Mouse (Mus musculus): ENCODE measurements around the gene Zfp646. TPM values are rescaled to one million over a fixed set of nuclear protein-coding genes. Genes with fewer than 3 reads are reported as not detected.

Gene Zfp646
- polyA plus RNA-seq, 1 experiment: 15.2 TPM

DNA sequence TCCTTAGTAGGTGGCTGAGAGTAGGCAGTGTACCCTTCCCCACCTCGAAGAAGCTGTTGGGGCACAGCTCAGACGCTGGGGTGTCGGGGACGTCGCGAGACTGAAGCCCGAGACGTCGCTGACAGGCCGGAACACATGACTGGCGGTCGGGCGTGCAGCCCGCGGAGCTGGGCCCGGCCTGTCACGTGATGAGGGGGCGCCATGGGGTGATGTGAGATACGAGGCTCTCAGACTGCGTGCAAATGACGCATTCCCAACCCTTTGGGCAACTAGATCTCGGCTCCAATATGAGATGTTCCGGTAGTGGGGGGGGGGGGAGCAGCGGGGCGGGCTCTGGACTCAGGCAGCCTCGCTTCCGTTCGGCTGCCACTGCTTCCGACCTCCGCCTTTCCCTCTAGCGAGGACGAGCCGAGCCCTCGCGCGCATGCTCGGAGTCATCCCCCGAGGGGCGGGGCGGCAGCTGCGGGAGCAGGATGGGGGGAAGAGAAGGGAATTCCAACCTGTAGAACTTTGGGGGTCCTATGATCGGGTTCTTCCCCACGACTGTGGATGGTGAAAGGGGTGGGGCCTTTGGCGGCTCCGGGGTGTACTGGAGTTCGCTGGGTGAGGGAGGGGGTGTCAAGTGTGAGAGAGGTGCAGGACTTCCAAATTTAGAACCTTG lies 34.6 kb upstream of the Zfp646 start:
- H3K27me3 ChIP-seq (ENCODE audit: control insufficient read depth, insufficient read depth, insufficient read length): no peaks in the 10 kb centered on the region
- H3K4me3 ChIP-seq (ENCODE audit: insufficient read depth, poor library complexity, severe bottlenecking): peak overlapping the region; percentile 74
- TF ChIP-seq USF1 (IDR thresholded peaks at IDR 0.05; ENCODE audit: low read depth) (peak; percentile 94), MYOG (IDR thresholded peaks at IDR 0.05; ENCODE audit: control insufficient read depth, extremely low read depth, insufficient read length) (no peak), MYOD1 (IDR thresholded peaks at IDR 0.05; ENCODE audit: control insufficient read depth, insufficient read length, low read depth) (no peak), FOSL1 (IDR thresholded peaks at IDR 0.05; ENCODE audit: insufficient read depth, low read length, poor library complexity, severe bottlenecking) (no peak), MAX (IDR thresholded peaks at IDR 0.05) (peak; percentile 96), CEBPB (IDR thresholded peaks at IDR 0.05; ENCODE audit: low read depth) (no peak)
- peaks cover 29% of the 10 kb centered on the region for H3K36me3 ChIP-seq (ENCODE audit: control insufficient read depth, insufficient read depth)
- peaks cover 12% of the 10 kb centered on the region for H3K79me2 ChIP-seq (ENCODE audit: control insufficient read depth, insufficient read depth)
- H3K79me3 ChIP-seq (ENCODE audit: low read depth): peaks cover 2% of the 10 kb centered on the region
- peak overlapping the region; percentile 95 for H3ac ChIP-seq (ENCODE audit: control insufficient read depth, insufficient read length, low read depth)

DNA sequence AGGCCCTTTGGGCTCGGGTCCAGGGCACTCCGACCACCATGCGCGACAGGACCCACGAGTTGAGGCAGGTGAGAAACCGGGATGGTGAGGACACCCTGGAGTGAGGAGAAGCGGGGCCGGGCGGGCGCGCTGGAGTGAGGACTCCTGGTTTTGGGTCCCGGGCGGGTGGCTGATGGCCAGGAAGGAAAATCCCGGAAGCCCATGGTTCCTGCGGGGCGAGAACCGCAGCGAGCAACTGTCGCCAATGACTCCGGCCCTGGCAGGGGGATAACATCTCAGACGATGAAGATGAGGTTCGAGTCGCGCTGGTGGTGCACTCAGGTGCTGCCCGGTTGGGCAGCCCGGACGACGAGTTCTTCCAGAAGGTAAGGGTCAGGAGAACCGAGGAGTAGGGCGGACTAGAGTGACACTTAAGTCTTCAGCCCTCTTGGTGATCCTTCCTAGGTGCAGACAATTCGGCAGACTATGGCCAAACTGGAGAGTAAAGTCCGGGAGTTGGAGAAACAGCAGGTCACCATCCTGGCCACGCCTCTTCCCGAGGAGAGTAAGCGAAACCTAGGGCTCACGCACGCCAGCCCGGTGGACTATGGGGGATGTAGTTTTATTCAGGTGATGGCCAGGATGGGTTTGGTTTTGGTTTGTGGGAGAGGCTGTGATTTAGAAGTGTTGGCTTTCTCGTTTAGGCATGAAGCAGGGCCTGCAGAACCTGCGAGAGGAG lies 33.9 kb upstream of the Zfp646 start:
- no peak for TF ChIP-seq MYOG (IDR thresholded peaks at IDR 0.05; ENCODE audit: control insufficient read depth, extremely low read depth, insufficient read length)
- no peak for TF ChIP-seq FOSL1 (IDR thresholded peaks at IDR 0.05; ENCODE audit: insufficient read depth, low read length, poor library complexity, severe bottlenecking)
- no peak for TF ChIP-seq MYOD1 (IDR thresholded peaks at IDR 0.05; ENCODE audit: control insufficient read depth, insufficient read length, low read depth)
- no peak for TF ChIP-seq CEBPB (IDR thresholded peaks at IDR 0.05; ENCODE audit: low read depth)
- TF ChIP-seq USF1 (IDR thresholded peaks at IDR 0.05; ENCODE audit: low read depth): no peak
- TF ChIP-seq CTCF (IDR thresholded peaks at IDR 0.05; ENCODE audit: control insufficient read depth, insufficient read depth, insufficient read length): no peak
- Histone ChIP-seq H3K36me3 (ENCODE audit: control insufficient read depth, insufficient read depth) (peaks cover 35% of the 10 kb centered on the region), H3K79me3 (ENCODE audit: low read depth) (peaks cover 2% of the 10 kb centered on the region), H3ac (ENCODE audit: control insufficient read depth, insufficient read length, low read depth) (peak overlapping the region; percentile 95), H3K79me2 (ENCODE audit: control insufficient read depth, insufficient read depth) (peaks cover 12% of the 10 kb centered on the region), H3K4me3 (ENCODE audit: insufficient read depth, poor library complexity, severe bottlenecking) (peak overlapping the region; percentile 74), H3K27me3 (ENCODE audit: control insufficient read depth, insufficient read depth, insufficient read length) (no peaks in the 10 kb centered on the region)

DNA sequence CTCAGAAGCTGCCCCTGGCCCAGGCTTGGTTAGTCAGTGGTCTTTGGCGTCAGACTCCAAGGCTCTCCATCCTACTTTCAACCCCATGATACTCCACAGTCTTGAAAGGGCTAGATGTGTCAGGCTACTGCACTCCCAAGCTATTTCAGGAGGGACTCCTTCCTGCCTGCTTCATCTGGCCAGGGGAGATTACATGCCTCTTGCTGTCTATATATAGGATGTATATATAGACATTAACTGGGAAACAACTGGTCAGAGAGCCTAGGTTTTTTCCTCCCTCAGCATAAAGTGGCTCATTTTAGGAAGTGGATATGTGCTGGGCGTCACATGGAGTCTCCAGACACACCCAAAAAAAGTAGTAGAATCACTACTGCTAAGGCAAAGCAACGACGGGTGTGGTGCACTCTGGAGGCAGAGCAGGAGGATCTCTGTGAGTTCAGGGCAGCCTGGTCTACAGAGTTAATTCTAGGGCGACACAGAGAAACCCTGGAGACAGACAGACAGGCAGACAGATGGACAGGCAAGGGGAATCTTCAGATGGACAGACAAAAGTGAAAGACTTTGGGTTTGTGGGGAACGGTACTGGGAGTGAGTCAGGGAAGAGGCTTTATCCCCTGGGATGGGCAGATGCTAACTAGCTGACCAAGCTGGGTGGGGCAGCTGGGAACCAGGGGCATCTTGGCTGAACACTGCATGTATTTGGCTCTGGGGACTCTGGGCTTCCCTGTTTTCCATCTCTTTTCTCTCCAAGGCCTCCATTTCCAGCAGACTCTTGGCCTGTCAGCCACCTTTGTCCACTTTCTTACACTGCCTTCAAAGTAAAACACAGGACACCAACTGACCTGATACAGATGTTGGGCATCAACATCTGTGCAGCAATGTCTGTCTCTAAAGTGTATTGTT lies 25.8 kb upstream of the Zfp646 start:
- peaks cover 19% of the 10 kb centered on the region for H3K36me3 ChIP-seq (ENCODE audit: control insufficient read depth, insufficient read depth)
- H3K79me3 ChIP-seq (ENCODE audit: low read depth): no peaks in the 10 kb centered on the region
- no peak for TF ChIP-seq CEBPB (IDR thresholded peaks at IDR 0.05; ENCODE audit: low read depth)
- no peak for TF ChIP-seq MYOG (IDR thresholded peaks at IDR 0.05; ENCODE audit: control insufficient read depth, extremely low read depth, insufficient read length)
- peak; percentile 32 for TF ChIP-seq MYOD1 (IDR thresholded peaks at IDR 0.05; ENCODE audit: control insufficient read depth, insufficient read length, low read depth)
- TF ChIP-seq USF1 (IDR thresholded peaks at IDR 0.05; ENCODE audit: low read depth): peak; percentile 37
- no peaks in the 10 kb centered on the region for H3K79me2 ChIP-seq (ENCODE audit: control insufficient read depth, insufficient read depth)
- peak overlapping the region; percentile 10 for H3ac ChIP-seq (ENCODE audit: control insufficient read depth, insufficient read length, low read depth)
- H3K27me3 ChIP-seq (ENCODE audit: control insufficient read depth, insufficient read depth, insufficient read length): no peaks in the 10 kb centered on the region
- H3K4me3 ChIP-seq (ENCODE audit: insufficient read depth, poor library complexity, severe bottlenecking): no peak overlapping the region

DNA sequence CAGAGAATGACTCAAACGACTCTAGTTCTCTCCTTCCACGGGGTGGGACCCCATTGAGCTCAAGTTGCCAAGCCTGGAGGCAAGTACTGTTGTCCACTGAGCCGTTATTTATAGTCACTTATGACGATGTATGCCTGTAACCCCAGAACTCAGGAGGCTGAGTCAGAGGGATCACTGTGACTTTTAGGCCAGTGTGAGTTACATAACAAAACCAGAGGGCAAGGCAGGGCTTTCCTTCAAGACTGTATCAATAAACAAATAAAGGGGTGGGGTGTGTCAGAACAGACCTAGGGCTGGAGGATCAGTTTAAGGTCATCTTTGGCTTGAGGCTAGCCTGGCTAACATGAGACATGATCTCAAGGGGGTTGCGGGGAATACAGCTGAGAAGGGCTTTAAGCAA lies 25.1 kb upstream of the Zfp646 start:
- TF ChIP-seq CEBPB (IDR thresholded peaks at IDR 0.05; ENCODE audit: low read depth): peak; percentile 41
- no peak for TF ChIP-seq MYOG (IDR thresholded peaks at IDR 0.05; ENCODE audit: control insufficient read depth, extremely low read depth, insufficient read length)
- H3K4me3 ChIP-seq (ENCODE audit: insufficient read depth, poor library complexity, severe bottlenecking): no peak overlapping the region
- no peaks in the 10 kb centered on the region for H3K79me2 ChIP-seq (ENCODE audit: control insufficient read depth, insufficient read depth)
- no peaks in the 10 kb centered on the region for H3K27me3 ChIP-seq (ENCODE audit: control insufficient read depth, insufficient read depth, insufficient read length)
- peaks cover 13% of the 10 kb centered on the region for H3K36me3 ChIP-seq (ENCODE audit: control insufficient read depth, insufficient read depth)
- no peak overlapping the region for H3ac ChIP-seq (ENCODE audit: control insufficient read depth, insufficient read length, low read depth)
- no peaks in the 10 kb centered on the region for H3K79me3 ChIP-seq (ENCODE audit: low read depth)

DNA sequence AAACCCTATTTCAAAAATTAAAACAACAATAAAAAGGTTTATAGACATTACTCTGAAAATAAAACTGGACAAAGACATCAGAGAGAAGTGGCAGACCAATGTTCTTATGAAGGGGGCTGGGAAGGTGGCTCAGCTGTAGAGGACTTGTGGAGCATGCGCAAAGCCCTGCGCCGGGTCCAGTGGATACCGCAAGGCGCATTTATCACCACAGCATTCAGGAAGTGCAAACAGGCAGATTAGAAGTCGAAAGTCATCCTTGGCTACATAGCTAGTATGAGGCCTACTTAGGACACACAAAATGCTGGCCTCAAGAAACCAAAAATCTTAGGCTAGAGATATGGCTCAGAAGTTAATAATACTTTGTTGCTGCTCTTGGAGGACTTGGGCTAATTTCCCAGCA lies 17.8 kb upstream of the Zfp646 start:
- no peak overlapping the region for H3ac ChIP-seq (ENCODE audit: control insufficient read depth, insufficient read length, low read depth)
- H3K27me3 ChIP-seq (ENCODE audit: control insufficient read depth, insufficient read depth, insufficient read length): no peaks in the 10 kb centered on the region
- H3K79me3 ChIP-seq (ENCODE audit: low read depth): no peaks in the 10 kb centered on the region
- no peaks in the 10 kb centered on the region for H3K79me2 ChIP-seq (ENCODE audit: control insufficient read depth, insufficient read depth)
- H3K36me3 ChIP-seq (ENCODE audit: control insufficient read depth, insufficient read depth): no peaks in the 10 kb centered on the region
- no peak overlapping the region for H3K4me3 ChIP-seq (ENCODE audit: insufficient read depth, poor library complexity, severe bottlenecking)
- TF ChIP-seq CEBPB (IDR thresholded peaks at IDR 0.05; ENCODE audit: low read depth) (no peak), FOSL1 (IDR thresholded peaks at IDR 0.05; ENCODE audit: insufficient read depth, low read length, poor library complexity, severe bottlenecking) (no peak), USF1 (IDR thresholded peaks at IDR 0.05; ENCODE audit: low read depth) (no peak), MYOG (IDR thresholded peaks at IDR 0.05; ENCODE audit: control insufficient read depth, extremely low read depth, insufficient read length) (no peak), MAX (IDR thresholded peaks at IDR 0.05) (no peak), MYOD1 (IDR thresholded peaks at IDR 0.05; ENCODE audit: control insufficient read depth, insufficient read length, low read depth) (no peak), CTCF (IDR thresholded peaks at IDR 0.05; ENCODE audit: control insufficient read depth, insufficient read depth, insufficient read length) (no peak)
